Mouse (Mus musculus) brain, embryonic 14.5 days (tissue): ENCODE measurements around the gene Slc16a10.

ENCODE experiments used
- CTCF ChIP-seq: fragments of 200-500 bp; IDR thresholded peaks from 2 replicates; pipeline ENCODE4 v1.5.1; 2012; ENCODE audit warnings: inconsistent platforms, mild to moderate bottlenecking, moderate library complexity, borderline replicate concordance; ENCODE audit not compliant: insufficient read depth, insufficient read length; ENCODE audit errors: extremely low read depth
- POLR2A ChIP-seq: fragments of 200-500 bp; IDR thresholded peaks from 2 replicates; pipeline ENCODE4 v1.6.1; 2012; ENCODE audit warnings: mild to moderate bottlenecking, inconsistent platforms, borderline replicate concordance; ENCODE audit not compliant: poor library complexity, insufficient read depth, insufficient read length, severe bottlenecking; ENCODE audit errors: extremely low read depth

GRCm38 (mm10) chr10:40129134-40129533 lies 12.9 kb downstream of the Slc16a10 start:
- TF ChIP-seq CTCF (no peak), POLR2A (no peak)
